Mouse (Mus musculus) hindbrain, embryonic 14.5 days (tissue): ENCODE measurements around the gene Skap1. TPM values are rescaled to one million over a fixed set of nuclear protein-coding genes. Genes with fewer than 3 reads are reported as not detected.

Experiments used
- ATAC-seq: fragments of 200-750 bp; cut with Nextera tagmentation; 2 replicates; pipeline ENCODE4 v1.8.0; 2017; ENCODE audit warnings: moderate number of reproducible peaks, mild to moderate bottlenecking, moderate TSS enrichment, moderate library complexity; ENCODE audit not compliant: low FRiP score
- DNase-seq: peaks from one replicate; pipeline ENCODE4 v3.0.0-alpha.2; 2015; ENCODE audit warnings: low spot score
- H3K27ac ChIP-seq: fragments of 300-500 bp; sonication (generic); 2 replicates; pipeline ENCODE4 v1.5.1; 2014; ENCODE audit warnings: mild to moderate bottlenecking, moderate library complexity
- H3K27me3 ChIP-seq: fragments of 300-500 bp; sonication (generic); 2 replicates; pipeline ENCODE4 v1.6.1; 2014; ENCODE audit warnings: mild to moderate bottlenecking, low read length, mixed read lengths; ENCODE audit not compliant: control insufficient read depth, insufficient read depth
- H3K36me3 ChIP-seq: fragments of 300-500 bp; sonication (generic); replicated peaks from 2 replicates; pipeline ENCODE4 v1.6.1; 2014; ENCODE audit not compliant: control insufficient read depth, insufficient read depth
- H3K4me1 ChIP-seq: fragments of 300-500 bp; sonication (generic); replicated peaks from 2 replicates; pipeline ENCODE4 v1.6.1; 2014; ENCODE audit warnings: antibody characterized with exemption, low read length, mixed read lengths; ENCODE audit not compliant: control insufficient read depth, insufficient read depth
- H3K4me2 ChIP-seq: fragments of 300-500 bp; sonication (generic); replicated peaks from 2 replicates; pipeline ENCODE4 v1.6.1; 2014; ENCODE audit warnings: mild to moderate bottlenecking, moderate library complexity
- H3K4me3 ChIP-seq: fragments of 300-500 bp; sonication (generic); replicated peaks from 2 replicates; pipeline ENCODE4 v1.5.1; 2014; ENCODE audit warnings: mild to moderate bottlenecking, low read length
- H3K9ac ChIP-seq: fragments of 300-500 bp; sonication (generic); 2 replicates; pipeline ENCODE4 v1.6.1; 2014
- H3K9me3 ChIP-seq: fragments of 300-500 bp; sonication (generic); 2 replicates; pipeline ENCODE4 v1.6.1; 2016; ENCODE audit warnings: low read length; ENCODE audit not compliant: control insufficient read depth
- WGBS: fragments of 180-500 bp; shearing (Covaris S2); extraction: QIAGEN DNeasy Blood & Tissue Kit; methylation state at CpG from one replicate; pipeline ENCODE4 v1.1.7; 2014; 5-methylcytosine and 5-hydroxymethylcytosine counted together
- polyA plus RNA-seq: library from polyadenylated mRNA; unstranded; fragments of >200 nt; fragmentation: Nextera tagmentation; extraction: Ambion mirVana; gene quantifications from 2 replicates; pipeline ENCODE4 v1.2.1, GENCODE M21; 2014

Gene Skap1
- 7.3 and 10.3 TPM in 2 replicates for polyA plus RNA-seq

DNA sequence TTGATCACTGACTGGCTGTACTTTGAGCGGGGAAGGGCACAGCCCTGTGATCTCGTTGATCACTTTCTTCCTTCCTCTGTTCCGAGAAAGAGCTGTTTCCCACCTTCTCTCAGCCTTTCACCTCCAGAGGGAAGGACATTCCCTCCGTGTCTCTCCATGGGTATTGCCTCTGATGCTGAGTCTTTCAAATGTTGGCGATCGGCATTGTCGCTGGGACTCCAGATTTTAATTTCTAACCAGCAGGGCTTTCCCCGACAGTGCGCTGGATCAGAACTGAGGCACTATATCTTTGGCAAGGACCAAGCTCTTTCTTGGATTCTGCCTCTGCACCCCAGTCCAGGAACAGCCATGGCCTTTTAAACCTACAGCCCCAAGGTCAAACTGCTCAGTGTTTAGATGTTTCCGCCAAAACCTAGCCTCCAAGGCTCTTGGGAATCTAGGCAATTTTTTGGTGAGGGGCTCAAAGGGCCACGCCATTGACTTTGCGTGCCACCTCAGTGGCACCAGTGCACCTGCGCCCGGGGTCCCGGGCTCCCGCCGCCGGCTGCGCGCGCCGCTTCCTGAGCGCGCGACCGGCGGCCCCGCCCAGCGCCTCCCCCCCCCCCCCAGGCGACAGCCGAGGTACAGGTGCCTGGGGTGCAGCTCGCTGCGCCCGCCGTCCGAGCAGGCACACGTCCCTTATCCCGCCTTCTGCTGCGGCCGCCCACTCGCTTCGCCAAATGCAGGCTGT, at the start of gene Skap1:
Gene Skap1, plus strand, starts transcription at position 608 of the 730 bp plus-strand sequence.
- peak within 1 kb of the TSS; percentile 65 for H3K4me2 ChIP-seq

GRCm38 (mm10) chr11:96421074-96421473, 43.3 kb upstream of the Skap1 start:
- no peak overlapping the region for H3K9ac ChIP-seq
- H3K9me3 ChIP-seq: no peaks in the 10 kb centered on the region
- no peak overlapping the region for H3K4me3 ChIP-seq
- no peak for DNase-seq
- WGBS: 40% methylated on average over 5 of the region's 5 CpGs
- no peaks in the 10 kb centered on the region for H3K4me1 ChIP-seq
- H3K4me2 ChIP-seq: no peak overlapping the region
- no peaks in the 10 kb centered on the region for H3K36me3 ChIP-seq
- H3K27me3 ChIP-seq: no peaks in the 10 kb centered on the region
- no peak for ATAC-seq
- H3K27ac ChIP-seq: no peak overlapping the region

More for the DNA sequence above, at the start of gene Skap1:
- no peak for DNase-seq
- peak within 1 kb of the TSS; percentile 34 for H3K9ac ChIP-seq
- no peaks in the 10 kb centered on the region for H3K9me3 ChIP-seq
- no peaks in the 10 kb centered on the region; the same call in 1 of the 2 replicates for H3K27me3 ChIP-seq
- H3K4me3 ChIP-seq: peak within 1 kb of the TSS; percentile 27
- 5% methylated on average over 37 of the region's 42 CpGs for WGBS
- H3K36me3 ChIP-seq: no peaks in the 10 kb centered on the region
- H3K4me1 ChIP-seq: peaks cover 46% of the 10 kb centered on the region
- H3K27ac ChIP-seq: no peak within 1 kb of the TSS; the same call in 1 of the 2 replicates
- no peak for ATAC-seq

- H3K36me3 ChIP-seq: no peaks in the 10 kb centered on the region
- H3K9me3 ChIP-seq: no peaks in the 10 kb centered on the region
- ATAC-seq (no peak), DNase-seq (no peak)
- H3K9ac ChIP-seq: no peak overlapping the region
- WGBS: 57% methylated on average over 11 of the region's 11 CpGs
- no peak overlapping the region for H3K4me3 ChIP-seq
- H3K4me2 ChIP-seq: no peak overlapping the region
- H3K27ac ChIP-seq: no peak overlapping the region
- no peaks in the 10 kb centered on the region for H3K27me3 ChIP-seq
- no peaks in the 10 kb centered on the region for H3K4me1 ChIP-seq
Observed at GRCm38 (mm10) chr11:96421517-96422265, 42.7 kb upstream of the Skap1 start.

DNA sequence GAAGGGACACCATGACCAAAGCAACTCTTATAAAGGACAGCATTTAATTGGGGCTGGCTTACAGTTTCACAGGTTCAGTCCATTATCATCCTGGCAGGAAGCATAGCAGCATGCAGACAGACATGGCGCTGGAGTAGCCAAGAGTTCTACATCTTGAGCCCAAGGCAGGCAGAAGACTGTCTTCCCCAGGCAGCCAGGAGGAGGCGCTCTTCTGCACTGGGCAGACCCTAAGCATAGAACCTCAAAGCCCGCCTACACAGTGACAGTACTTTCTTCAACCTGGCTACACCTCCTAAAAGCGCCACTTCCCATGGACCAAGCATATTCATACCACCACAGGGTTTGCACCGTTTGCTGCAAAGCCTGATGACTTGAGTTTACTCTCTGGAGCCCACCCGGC, 39.2 kb upstream of the Skap1 start:
- Histone ChIP-seq H3K4me3 (no peak overlapping the region), H3K36me3 (no peaks in the 10 kb centered on the region), H3K9me3 (no peaks in the 10 kb centered on the region), H3K9ac (no peak overlapping the region), H3K27ac (no peak overlapping the region), H3K4me1 (no peaks in the 10 kb centered on the region), H3K27me3 (no peaks in the 10 kb centered on the region), H3K4me2 (no peak overlapping the region)
- WGBS: 92% methylated on average over 6 of the region's 6 CpGs
- ATAC-seq: no peak
- DNase-seq: no peak

- H3K36me3 ChIP-seq: no peaks in the 10 kb centered on the region
- no peak overlapping the region for H3K4me2 ChIP-seq
- H3K27ac ChIP-seq: no peak overlapping the region
- no peak overlapping the region for H3K4me3 ChIP-seq
- H3K9me3 ChIP-seq: no peaks in the 10 kb centered on the region
- 76% methylated on average over 6 of the region's 6 CpGs for WGBS
- H3K4me1 ChIP-seq: no peaks in the 10 kb centered on the region
- ATAC-seq (no peak), DNase-seq (no peak)
- H3K27me3 ChIP-seq: no peaks in the 10 kb centered on the region
- no peak overlapping the region for H3K9ac ChIP-seq
Observed at GRCm38 (mm10) chr11:96426191-96426590, 38.2 kb upstream of the Skap1 start.

- Histone ChIP-seq H3K4me1 (no peaks in the 10 kb centered on the region), H3K9ac (no peak overlapping the region), H3K27ac (no peak overlapping the region), H3K9me3 (no peaks in the 10 kb centered on the region), H3K4me2 (no peak overlapping the region), H3K36me3 (no peaks in the 10 kb centered on the region), H3K27me3 (no peaks in the 10 kb centered on the region), H3K4me3 (no peak overlapping the region)
- 71% methylated on average over 2 of the region's 2 CpGs for WGBS
- DNase-seq (no peak), ATAC-seq (no peak)
Observed at GRCm38 (mm10) chr11:96426805-96427204, 37.6 kb upstream of the Skap1 start.

- Histone ChIP-seq H3K9me3 (no peaks in the 10 kb centered on the region), H3K27me3 (no peaks in the 10 kb centered on the region), H3K4me1 (no peaks in the 10 kb centered on the region), H3K36me3 (no peaks in the 10 kb centered on the region), H3K9ac (no peak overlapping the region), H3K4me3 (no peak overlapping the region), H3K4me2 (no peak overlapping the region), H3K27ac (no peak overlapping the region)
- 85% methylated on average over 2 of the region's 2 CpGs for WGBS
- DNase-seq (no peak), ATAC-seq (no peak)
Observed at GRCm38 (mm10) chr11:96429062-96429461, 35.3 kb upstream of the Skap1 start.

GRCm38 (mm10) chr11:96429891-96430290, 34.5 kb upstream of the Skap1 start:
- H3K27ac ChIP-seq: no peak overlapping the region
- WGBS: 70% methylated on average over 5 of the region's 5 CpGs

DNA sequence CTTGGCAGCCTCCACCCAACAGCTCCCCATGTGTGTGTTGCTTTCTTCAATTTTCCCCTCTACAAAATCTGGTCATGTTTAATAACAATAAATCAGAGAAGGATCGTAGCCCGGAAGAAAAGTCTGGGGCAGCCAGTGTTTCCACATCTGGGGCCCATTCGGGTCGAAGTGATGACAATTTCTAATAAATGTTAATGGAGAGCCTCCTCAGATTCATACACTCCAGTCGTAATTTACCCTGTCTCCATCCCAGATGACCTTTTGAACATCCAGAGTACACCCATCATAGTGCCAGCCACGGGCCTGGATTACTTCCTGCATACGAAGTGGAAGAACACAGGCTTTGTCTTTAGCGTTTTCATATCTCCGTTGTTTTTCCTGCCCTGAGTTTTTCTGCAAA, 32.5 kb upstream of the Skap1 start:
- Histone ChIP-seq H3K9me3 (no peaks in the 10 kb centered on the region), H3K9ac (no peak overlapping the region), H3K27me3 (no peaks in the 10 kb centered on the region), H3K4me3 (no peak overlapping the region), H3K27ac (no peak overlapping the region), H3K36me3 (no peaks in the 10 kb centered on the region), H3K4me2 (no peak overlapping the region), H3K4me1 (no peaks in the 10 kb centered on the region)
- 62% methylated on average over 9 of the region's 9 CpGs for WGBS
- ATAC-seq (no peak), DNase-seq (no peak)

More at GRCm38 (mm10) chr11:96429891-96430290, 34.5 kb upstream of the Skap1 start:
- H3K4me3 ChIP-seq: no peak overlapping the region
- H3K27me3 ChIP-seq: no peaks in the 10 kb centered on the region
- no peak overlapping the region for H3K9ac ChIP-seq
- ATAC-seq: no peak
- H3K4me1 ChIP-seq: no peaks in the 10 kb centered on the region
- H3K9me3 ChIP-seq: no peaks in the 10 kb centered on the region
- no peak for DNase-seq
- H3K4me2 ChIP-seq: no peak overlapping the region
- H3K36me3 ChIP-seq: no peaks in the 10 kb centered on the region
